Mouse (Mus musculus) stomach, embryonic 14.5 days (tissue): ENCODE results near the gene Mafk. TPM values are rescaled to one million over a fixed set of nuclear protein-coding genes. Genes with fewer than 3 reads are reported as not detected.

Source experiments
- ATAC-seq: fragments of 200-750 bp; cut with Nextera tagmentation; 2 replicates; pipeline ENCODE4 v1.8.0; 2017; ENCODE audit warnings: low read depth, moderate TSS enrichment; ENCODE audit not compliant: insufficient number of reproducible peaks, insufficient read depth, low FRiP score
- H3K27ac ChIP-seq: fragments of 300-500 bp; sonication (generic); 2 replicates; pipeline ENCODE4 v1.5.1; 2014; ENCODE audit warnings: mild to moderate bottlenecking, low read length, moderate library complexity, mixed read lengths
- H3K27me3 ChIP-seq: fragments of 300-500 bp; sonication (generic); 2 replicates; pipeline ENCODE4 v1.6.1; 2014; ENCODE audit warnings: low read length, control low read depth, mixed read lengths; ENCODE audit not compliant: control insufficient read depth, insufficient read depth
- H3K36me3 ChIP-seq: fragments of 300-500 bp; sonication (generic); 2 replicates; pipeline ENCODE4 v1.6.1; 2014; ENCODE audit warnings: mild to moderate bottlenecking, control low read depth, low read length, moderate library complexity, mixed read lengths; ENCODE audit not compliant: control insufficient read depth, insufficient read depth
- H3K4me1 ChIP-seq: fragments of 300-500 bp; sonication (generic); 2 replicates; pipeline ENCODE4 v1.6.1; 2014; ENCODE audit warnings: low read length, control low read depth, mixed read lengths; ENCODE audit not compliant: control insufficient read depth, insufficient read depth
- H3K4me2 ChIP-seq: fragments of 300-500 bp; sonication (generic); replicated peaks from 2 replicates; pipeline ENCODE4 v1.6.1; 2014; ENCODE audit warnings: low read depth, low read length, control low read depth
- H3K4me3 ChIP-seq: fragments of 300-500 bp; sonication (generic); 2 replicates; pipeline ENCODE4 v1.5.1; 2014; ENCODE audit warnings: low read depth, low read length, control low read depth
- H3K9ac ChIP-seq: fragments of 300-500 bp; sonication (generic); replicated peaks from 2 replicates; pipeline ENCODE4 v1.6.1; 2014; ENCODE audit warnings: low read depth, mild to moderate bottlenecking, control low read depth, low read length, moderate library complexity, mixed read lengths
- H3K9me3 ChIP-seq: fragments of 300-500 bp; sonication (generic); 2 replicates; pipeline ENCODE4 v1.6.1; 2016; ENCODE audit warnings: low read depth, low read length, control low read depth; ENCODE audit not compliant: control insufficient read depth
- WGBS: fragments of 180-500 bp; shearing (Covaris S2); extraction: QIAGEN DNeasy Blood & Tissue Kit; methylation state at CpG from one replicate; pipeline ENCODE4 v1.1.7; 2014; 5-methylcytosine and 5-hydroxymethylcytosine counted together
- polyA plus RNA-seq: library from polyadenylated mRNA; unstranded; fragments of >200 nt; fragmentation: Nextera tagmentation; extraction: Ambion mirVana; gene quantifications from 2 replicates; pipeline ENCODE4 v1.2.1, GENCODE M21; 2014

Gene Mafk
- polyA plus RNA-seq, 1 experiment from 2014 or later, result 7.1 TPM

- Histone ChIP-seq H3K27me3 (no peaks in the 10 kb centered on the region), H3K4me1 (peaks cover 44% of the 10 kb centered on the region), H3K4me2 (peak overlapping the region; percentile 100), H3K9ac (no peak overlapping the region), H3K9me3 (no peaks in the 10 kb centered on the region), H3K27ac (peak overlapping the region; percentile 67), H3K36me3 (no peaks in the 10 kb centered on the region), H3K4me3 (peak overlapping the region; percentile 83)
- WGBS, result 35% methylated on average over 3 of the region's 3 CpGs
- no peak for ATAC-seq
These were observed 1.6 kb downstream of the Mafk start for GRCm38 (mm10) chr5:139792966-139793337.

DNA sequence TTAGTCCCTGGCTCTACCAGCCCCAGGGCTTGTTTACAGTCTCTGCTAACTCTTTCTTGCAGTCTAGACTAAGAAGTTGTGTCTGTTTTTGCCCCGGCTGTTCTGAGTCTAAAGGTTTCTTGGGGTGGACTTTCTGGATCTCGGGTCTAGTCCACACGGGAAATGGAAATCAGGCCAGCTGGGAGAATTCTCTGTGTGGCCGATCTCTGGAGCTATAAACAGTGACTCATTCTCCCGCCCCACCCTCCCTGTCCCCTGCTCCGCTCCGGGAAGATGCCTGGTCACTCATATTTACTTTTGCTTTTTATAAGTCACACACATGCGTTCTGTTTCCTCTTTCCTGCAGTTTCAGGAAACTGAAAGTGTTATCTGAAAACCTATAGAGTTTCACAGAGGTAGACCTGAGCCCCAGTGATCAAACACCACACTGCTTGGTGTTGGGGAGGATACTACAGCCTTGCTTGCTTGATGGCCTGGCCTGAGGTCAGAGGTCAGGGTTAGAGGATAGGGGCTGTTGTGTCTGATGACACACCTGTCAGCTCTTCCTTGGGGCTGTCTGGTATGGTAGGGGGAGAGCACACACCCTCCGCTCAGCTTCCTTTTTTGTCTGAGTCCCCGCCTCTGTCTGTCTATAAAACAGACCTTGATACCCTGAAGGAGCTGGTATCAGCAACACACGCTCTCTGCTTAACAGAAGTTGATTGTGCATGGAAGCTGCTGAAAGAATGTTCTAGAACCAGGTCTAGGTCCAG lies 2.2 kb downstream of the Mafk start:
- Histone ChIP-seq H3K9ac (no peak overlapping the region), H3K4me3 (peak overlapping the region; percentile 83; the same call in 1 of the 2 replicates), H3K4me1 (peaks cover 50% of the 10 kb centered on the region), H3K27ac (peak overlapping the region; percentile 67), H3K27me3 (no peaks in the 10 kb centered on the region), H3K4me2 (peak overlapping the region; percentile 100), H3K36me3 (no peaks in the 10 kb centered on the region), H3K9me3 (no peaks in the 10 kb centered on the region)
- WGBS, result 32% methylated on average over 11 of the region's 11 CpGs
- ATAC-seq, result no peak

DNA sequence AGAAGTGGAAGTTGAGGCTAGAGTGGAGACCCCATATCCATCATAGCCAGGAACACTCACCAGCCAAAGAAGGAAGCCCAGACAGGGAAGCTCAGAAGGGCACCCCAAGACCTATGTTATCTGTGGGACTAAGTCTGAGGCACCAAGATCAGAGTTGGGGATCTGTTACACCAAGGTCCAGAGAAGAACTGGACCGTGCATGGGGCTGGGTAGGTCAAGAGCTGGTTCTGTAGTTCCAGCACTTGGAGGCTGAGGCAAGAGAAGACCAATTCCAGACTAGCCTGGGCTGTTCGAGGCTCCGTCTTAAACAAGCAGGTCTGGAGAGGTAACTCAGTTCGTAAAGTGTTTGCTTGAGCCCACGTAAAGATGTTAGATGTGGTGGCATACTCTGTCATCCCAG lies 2.8 kb downstream of the Mafk start:
- Histone ChIP-seq H3K9ac (no peak overlapping the region), H3K4me1 (peaks cover 51% of the 10 kb centered on the region), H3K27me3 (no peaks in the 10 kb centered on the region), H3K36me3 (no peaks in the 10 kb centered on the region), H3K4me3 (no peak overlapping the region), H3K4me2 (peak overlapping the region; percentile 100; the same call in 1 of the 2 replicates), H3K27ac (peak overlapping the region; percentile 34; the same call in 1 of the 2 replicates), H3K9me3 (no peaks in the 10 kb centered on the region)
- 85% methylated on average over 5 of the region's 5 CpGs for WGBS
- no peak for ATAC-seq

- peaks cover 3% of the 10 kb centered on the region; the same call in 1 of the 2 replicates for H3K36me3 ChIP-seq
- peaks cover 51% of the 10 kb centered on the region for H3K4me1 ChIP-seq
- H3K27ac ChIP-seq, result no peak overlapping the region
- H3K4me2 ChIP-seq, result no peak overlapping the region
- no peaks in the 10 kb centered on the region for H3K9me3 ChIP-seq
- no peak for ATAC-seq
- no peaks in the 10 kb centered on the region for H3K27me3 ChIP-seq
- no peak overlapping the region for H3K4me3 ChIP-seq
- no peak overlapping the region for H3K9ac ChIP-seq
- WGBS, result 59% methylated on average over 10 of the region's 10 CpGs
These were observed 3.6 kb downstream of the Mafk start for GRCm38 (mm10) chr5:139794938-139795337.

- ATAC-seq, result no peak
- no peaks in the 10 kb centered on the region for H3K27me3 ChIP-seq
- peaks cover 13% of the 10 kb centered on the region for H3K36me3 ChIP-seq
- no peak overlapping the region for H3K4me3 ChIP-seq
- 60% methylated on average over 9 of the region's 9 CpGs for WGBS
- H3K27ac ChIP-seq, result peak overlapping the region; percentile 29
- H3K9me3 ChIP-seq, result no peaks in the 10 kb centered on the region
- H3K9ac ChIP-seq, result no peak overlapping the region
- peaks cover 48% of the 10 kb centered on the region for H3K4me1 ChIP-seq
- H3K4me2 ChIP-seq, result peak overlapping the region; percentile 24; the same call in 1 of the 2 replicates
These were observed 4.8 kb downstream of the Mafk start for GRCm38 (mm10) chr5:139796001-139796620.

- H3K36me3 ChIP-seq, result peaks cover 13% of the 10 kb centered on the region
These were observed 5.6 kb downstream of the Mafk start for GRCm38 (mm10) chr5:139796900-139797299.

DNA sequence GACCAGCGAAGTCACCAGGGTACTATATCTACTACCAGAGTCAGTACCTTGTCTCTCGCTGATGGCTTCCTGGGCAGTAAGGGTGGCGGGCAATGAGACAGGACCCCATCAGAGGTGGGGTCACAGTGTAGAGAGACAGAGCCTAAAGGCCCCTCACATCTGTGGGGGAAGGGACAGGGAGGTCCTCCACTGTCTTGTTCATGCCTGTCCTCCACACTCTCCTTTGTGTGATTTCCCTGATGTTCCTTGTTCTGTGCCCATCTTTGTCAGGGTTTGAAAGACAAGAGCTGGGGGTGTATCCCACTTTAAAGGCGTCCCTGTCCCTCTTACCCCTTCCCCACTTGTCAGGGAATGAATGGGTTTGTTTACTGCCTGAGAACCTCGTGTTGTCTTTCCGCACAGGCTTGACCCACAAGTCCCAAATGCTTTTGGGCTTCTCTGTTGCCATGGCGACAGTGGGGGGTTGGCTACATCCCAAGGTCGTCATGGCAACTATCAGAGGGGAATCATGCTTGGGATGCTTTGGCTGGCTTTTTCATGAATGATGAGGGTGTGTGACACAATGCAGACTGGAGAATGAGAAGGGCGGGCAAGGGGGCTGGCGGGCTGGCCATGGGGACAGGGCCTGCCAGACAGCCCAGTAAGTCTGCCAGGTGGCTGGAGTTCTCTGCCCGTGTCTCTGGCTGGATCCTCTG lies 6.3 kb downstream of the Mafk start:
- Histone ChIP-seq H3K4me3 (no peak overlapping the region), H3K9ac (peak overlapping the region; percentile 14; the same call in 1 of the 2 replicates)
- 29% methylated on average over 11 of the region's 11 CpGs for WGBS

More at GRCm38 (mm10) chr5:139796900-139797299, 5.6 kb downstream of the Mafk start:
- Histone ChIP-seq H3K4me3 (no peak overlapping the region), H3K4me2 (peak overlapping the region; percentile 24), H3K9ac (no peak overlapping the region), H3K27ac (peak overlapping the region; percentile 29), H3K4me1 (peaks cover 47% of the 10 kb centered on the region), H3K9me3 (no peaks in the 10 kb centered on the region), H3K27me3 (no peaks in the 10 kb centered on the region)
- 5% methylated on average over 13 of the region's 13 CpGs for WGBS
- peak; percentile 74 for ATAC-seq

DNA sequence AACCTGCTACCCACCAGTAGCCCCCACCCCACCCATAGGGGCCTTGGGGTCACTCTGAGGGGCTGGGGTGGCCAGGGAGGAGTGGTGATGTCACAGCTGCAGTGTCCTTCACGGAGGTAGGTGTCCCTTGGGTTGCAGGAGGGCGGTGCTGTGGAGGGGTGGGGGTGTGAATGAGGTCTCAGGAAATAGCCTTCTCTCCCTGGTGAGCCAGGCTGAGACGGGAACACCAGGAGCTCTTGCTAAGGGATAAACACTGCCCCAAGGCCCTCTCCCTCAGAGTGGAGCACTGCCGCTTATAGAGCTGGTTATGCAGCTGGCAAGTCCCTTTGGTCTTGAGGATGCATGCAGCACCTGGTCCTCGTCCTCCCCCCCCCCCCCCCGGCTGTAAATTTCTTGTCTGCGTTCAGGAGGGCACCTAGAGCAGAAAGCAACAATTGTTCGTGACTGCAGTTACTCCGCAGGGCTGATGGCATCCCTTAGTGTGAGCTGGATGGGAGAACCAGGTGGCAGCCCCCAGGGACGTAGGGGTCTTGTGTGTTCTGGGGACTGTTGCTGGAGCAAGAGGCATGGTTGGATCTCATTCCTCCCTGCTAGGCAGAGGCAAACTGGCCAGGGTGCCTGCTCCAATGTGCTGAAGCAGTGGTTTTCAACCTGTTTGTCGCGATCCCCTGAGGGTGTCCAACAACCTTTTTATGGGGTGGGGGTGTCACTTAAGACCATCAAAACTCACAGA lies 7.0 kb downstream of the Mafk start:
- 35% methylated on average over 12 of the region's 12 CpGs for WGBS
- ATAC-seq, result no peak; the same call in 1 of the 2 replicates
- 0 out of 2 replicates have a peak overlapping the region, but pooled peaks have one; percentile 10 for H3K4me2 ChIP-seq
- peaks cover 13% of the 10 kb centered on the region for H3K36me3 ChIP-seq
- peaks cover 33% of the 10 kb centered on the region for H3K4me1 ChIP-seq
- peak overlapping the region; percentile 27; the same call in 1 of the 2 replicates for H3K27ac ChIP-seq
- H3K27me3 ChIP-seq, result no peaks in the 10 kb centered on the region
- H3K9me3 ChIP-seq, result no peaks in the 10 kb centered on the region
- H3K4me3 ChIP-seq, result no peak overlapping the region
- no peak overlapping the region for H3K9ac ChIP-seq

More for the DNA sequence above, 6.3 kb downstream of the Mafk start:
- Histone ChIP-seq H3K36me3 (peaks cover 13% of the 10 kb centered on the region), H3K9me3 (no peaks in the 10 kb centered on the region), H3K4me2 (peak overlapping the region; percentile 24), H3K27me3 (no peaks in the 10 kb centered on the region), H3K4me1 (peaks cover 40% of the 10 kb centered on the region), H3K27ac (peak overlapping the region; percentile 29)
- peak; percentile 16; the same call in 1 of the 2 replicates for ATAC-seq
